Mouse (Mus musculus) intestine, embryonic 15.5 days (tissue): ENCODE data around the gene Fstl3. TPM values are rescaled to one million over a fixed set of nuclear protein-coding genes. Genes with fewer than 3 reads are reported as not detected.

Experiments
- ATAC-seq: fragments of 200-750 bp; cut with Nextera tagmentation; 2 replicates; pipeline ENCODE4 v1.8.0; 2017; ENCODE audit warnings: moderate TSS enrichment, moderate library complexity
- H3K27ac ChIP-seq: fragments of 300-500 bp; sonication (generic); 2 replicates; pipeline ENCODE4 v1.5.1; 2015; ENCODE audit warnings: mild to moderate bottlenecking, inconsistent platforms
- H3K27me3 ChIP-seq: fragments of 300-500 bp; sonication (generic); replicated peaks from 2 replicates; pipeline ENCODE4 v1.6.1; 2015; ENCODE audit warnings: inconsistent platforms
- H3K36me3 ChIP-seq: fragments of 300-500 bp; sonication (generic); 2 replicates; pipeline ENCODE4 v1.6.1; 2015; ENCODE audit warnings: inconsistent platforms
- H3K4me1 ChIP-seq: fragments of 300-500 bp; sonication (generic); replicated peaks from 2 replicates; pipeline ENCODE4 v1.6.1; 2015; ENCODE audit warnings: inconsistent platforms
- H3K4me2 ChIP-seq: fragments of 300-500 bp; sonication (generic); replicated peaks from 2 replicates; pipeline ENCODE4 v1.6.1; 2015; ENCODE audit warnings: mild to moderate bottlenecking, inconsistent platforms
- H3K4me3 ChIP-seq: fragments of 300-500 bp; sonication (generic); replicated peaks from 2 replicates; pipeline ENCODE4 v1.5.1; 2015; ENCODE audit warnings: inconsistent platforms
- H3K9ac ChIP-seq: fragments of 300-500 bp; sonication (generic); 2 replicates; pipeline ENCODE4 v1.6.1; 2015; ENCODE audit warnings: inconsistent platforms
- H3K9me3 ChIP-seq: fragments of 300-500 bp; sonication (generic); 2 replicates; pipeline ENCODE4 v1.6.1; 2016; ENCODE audit warnings: inconsistent platforms
- WGBS: fragments of 180-500 bp; shearing (Covaris S2); methylation state at CpG from one replicate; pipeline ENCODE4 v1.1.7; 2015; 5-methylcytosine and 5-hydroxymethylcytosine counted together
- polyA plus RNA-seq: library from polyadenylated mRNA; unstranded; fragments of >200 nt; fragmentation: Nextera tagmentation; extraction: Ambion mirVana; gene quantifications from 2 replicates; pipeline ENCODE4 v1.2.1, GENCODE M21; 2015

The Fstl3 gene
- polyA plus RNA-seq, 1 experiment from 2014 or later: 14.0 TPM

DNA sequence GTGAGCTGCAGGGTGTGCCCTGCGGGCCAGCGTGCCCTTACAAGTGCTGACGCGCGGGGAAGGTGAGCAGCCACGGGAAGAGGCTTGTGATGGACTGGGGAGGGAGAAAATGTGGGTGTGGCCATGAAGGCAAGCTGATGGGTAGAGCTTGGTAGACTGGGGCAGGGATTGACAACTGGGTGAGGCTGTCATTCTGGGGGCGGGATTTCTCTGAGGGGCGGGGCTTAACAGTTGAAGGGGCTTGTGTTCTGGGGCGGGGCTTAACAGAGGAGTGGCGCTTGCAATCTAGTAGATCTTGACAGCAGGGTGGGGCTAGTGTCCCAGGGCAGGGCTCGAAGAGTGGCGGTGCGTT lies 3.6 kb downstream of the Fstl3 start:
- WGBS: under 1% methylated on average over 13 of the region's 13 CpGs
- Histone ChIP-seq H3K9ac (no peak overlapping the region), H3K4me3 (peak overlapping the region; percentile 46), H3K9me3 (no peaks in the 10 kb centered on the region), H3K4me2 (peak overlapping the region; percentile 82), H3K36me3 (no peaks in the 10 kb centered on the region), H3K4me1 (peaks cover 42% of the 10 kb centered on the region), H3K27ac (peak overlapping the region; percentile 63; the same call in 1 of the 2 replicates), H3K27me3 (no peaks in the 10 kb centered on the region)
- ATAC-seq: no peak

DNA sequence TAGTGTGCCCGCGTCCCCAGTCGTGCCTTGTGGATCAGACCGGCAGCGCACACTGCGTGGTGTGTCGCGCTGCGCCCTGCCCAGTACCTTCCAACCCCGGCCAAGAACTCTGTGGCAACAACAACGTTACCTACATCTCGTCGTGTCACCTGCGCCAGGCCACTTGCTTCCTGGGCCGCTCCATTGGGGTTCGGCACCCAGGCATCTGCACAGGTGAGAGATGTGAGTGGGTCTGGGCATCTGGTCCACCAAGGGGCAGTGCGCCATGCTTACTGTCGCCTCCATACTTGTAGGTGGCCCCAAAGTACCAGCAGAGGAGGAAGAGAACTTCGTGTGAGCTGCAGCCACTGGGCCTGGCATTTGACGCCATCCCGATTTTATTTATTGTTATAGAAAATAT lies 4.1 kb downstream of the Fstl3 start:
- H3K4me3 ChIP-seq: peak overlapping the region; percentile 46
- no peak overlapping the region for H3K9ac ChIP-seq
- no peak for ATAC-seq
- H3K9me3 ChIP-seq: no peaks in the 10 kb centered on the region
- no peaks in the 10 kb centered on the region for H3K27me3 ChIP-seq
- H3K36me3 ChIP-seq: no peaks in the 10 kb centered on the region
- no peak overlapping the region for H3K27ac ChIP-seq
- H3K4me2 ChIP-seq: peak overlapping the region; percentile 82
- peaks cover 42% of the 10 kb centered on the region for H3K4me1 ChIP-seq
- 29% methylated on average over 21 of the region's 21 CpGs for WGBS

DNA sequence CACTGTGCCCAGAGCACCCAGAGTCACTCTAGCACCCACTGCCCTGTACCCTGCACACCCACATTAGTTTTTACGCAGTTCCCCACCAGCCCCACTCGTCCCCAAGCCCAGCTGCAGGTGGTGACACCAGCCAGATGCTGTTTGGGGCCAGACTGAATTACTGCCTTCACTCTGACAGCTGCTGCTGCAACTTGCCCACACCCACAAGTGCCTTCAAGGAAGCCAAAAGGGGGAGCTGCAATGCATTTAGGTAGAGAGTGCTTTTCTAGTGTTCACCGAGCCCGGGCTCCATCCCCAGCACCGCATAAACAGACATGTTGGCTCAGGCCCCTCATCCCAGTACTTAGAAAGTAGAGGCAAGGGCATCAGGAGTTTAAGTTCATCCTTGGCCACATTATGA lies 4.9 kb downstream of the Fstl3 start:
- Histone ChIP-seq H3K4me1 (peaks cover 39% of the 10 kb centered on the region), H3K27me3 (no peaks in the 10 kb centered on the region), H3K9me3 (no peaks in the 10 kb centered on the region), H3K36me3 (no peaks in the 10 kb centered on the region), H3K9ac (no peak overlapping the region), H3K4me2 (no peak overlapping the region), H3K4me3 (no peak overlapping the region), H3K27ac (no peak overlapping the region)
- no peak for ATAC-seq
- WGBS: 60% methylated on average over 5 of the region's 5 CpGs

DNA sequence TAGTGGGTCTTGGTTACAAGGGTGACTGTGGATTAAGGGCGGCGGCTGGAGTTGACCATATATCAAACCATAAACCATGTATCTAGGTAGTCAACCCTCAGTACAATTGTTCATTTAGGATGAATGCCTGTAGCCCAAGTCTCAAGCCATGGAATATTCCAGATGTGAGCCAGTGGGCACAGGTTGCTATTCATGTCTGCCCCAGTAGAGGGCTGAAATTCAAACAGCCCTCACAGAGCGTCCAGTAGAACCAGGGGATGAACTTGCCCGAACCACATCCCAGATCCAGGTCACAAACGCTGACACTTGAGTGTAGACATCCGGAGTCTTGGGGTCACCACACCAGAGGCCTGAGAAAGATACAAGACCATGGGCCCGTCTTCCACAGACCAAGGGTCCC lies 6.0 kb downstream of the Fstl3 start:
- Histone ChIP-seq H3K9ac (no peak overlapping the region), H3K4me1 (peaks cover 29% of the 10 kb centered on the region), H3K9me3 (no peaks in the 10 kb centered on the region), H3K4me3 (no peak overlapping the region), H3K36me3 (no peaks in the 10 kb centered on the region), H3K4me2 (no peak overlapping the region), H3K27ac (no peak overlapping the region), H3K27me3 (no peaks in the 10 kb centered on the region)
- no peak for ATAC-seq
- 56% methylated on average over 7 of the region's 7 CpGs for WGBS

DNA sequence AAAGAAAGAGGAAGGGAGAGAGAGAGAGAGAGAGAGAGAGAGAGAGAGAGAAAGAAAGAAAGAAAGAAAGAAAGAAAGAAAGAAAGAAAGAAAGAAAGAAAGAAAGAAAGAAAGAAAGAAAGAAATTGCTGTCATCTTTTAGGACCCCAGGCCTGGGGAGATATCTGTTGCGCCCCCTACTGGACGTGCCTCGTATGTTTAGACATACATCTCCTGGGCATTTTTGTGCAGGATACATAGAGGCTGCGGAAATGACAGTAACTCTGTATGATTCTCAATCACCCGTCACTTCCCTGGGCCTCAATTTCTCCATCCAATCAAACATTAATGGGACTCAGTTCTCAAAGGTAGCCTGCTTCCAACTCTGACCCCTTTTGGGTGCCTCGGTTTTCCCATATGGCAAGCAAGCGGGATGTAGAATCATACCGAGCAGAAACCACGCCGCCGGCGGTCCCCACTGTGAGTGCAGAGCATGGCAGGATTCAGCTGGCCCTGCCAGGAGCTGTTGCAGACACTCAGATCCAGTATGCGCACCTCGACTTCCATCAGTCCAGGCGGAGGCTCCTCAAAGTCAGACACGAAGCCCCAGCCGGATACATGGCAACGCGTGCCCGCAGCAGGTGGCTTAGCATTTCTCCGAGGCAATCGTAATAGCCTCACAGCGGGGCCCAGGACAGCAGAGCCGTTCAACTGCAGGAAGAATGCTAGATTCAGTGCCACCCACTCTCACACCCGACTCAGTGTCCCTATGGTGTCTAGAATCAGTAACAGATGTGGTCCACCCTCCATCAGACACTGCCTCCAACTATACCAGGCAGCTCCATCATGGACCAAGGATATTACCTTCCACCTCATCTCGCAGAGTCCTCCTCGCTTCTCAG lies 7.1 kb downstream of the Fstl3 start:
- H3K4me2 ChIP-seq: no peak overlapping the region
- no peak overlapping the region for H3K9ac ChIP-seq
- no peaks in the 10 kb centered on the region for H3K36me3 ChIP-seq
- ATAC-seq: no peak
- peaks cover 18% of the 10 kb centered on the region for H3K4me1 ChIP-seq
- H3K27me3 ChIP-seq: no peaks in the 10 kb centered on the region
- 43% methylated on average over 27 of the region's 27 CpGs for WGBS
- no peak overlapping the region for H3K27ac ChIP-seq
- H3K4me3 ChIP-seq: no peak overlapping the region
- no peaks in the 10 kb centered on the region for H3K9me3 ChIP-seq

DNA sequence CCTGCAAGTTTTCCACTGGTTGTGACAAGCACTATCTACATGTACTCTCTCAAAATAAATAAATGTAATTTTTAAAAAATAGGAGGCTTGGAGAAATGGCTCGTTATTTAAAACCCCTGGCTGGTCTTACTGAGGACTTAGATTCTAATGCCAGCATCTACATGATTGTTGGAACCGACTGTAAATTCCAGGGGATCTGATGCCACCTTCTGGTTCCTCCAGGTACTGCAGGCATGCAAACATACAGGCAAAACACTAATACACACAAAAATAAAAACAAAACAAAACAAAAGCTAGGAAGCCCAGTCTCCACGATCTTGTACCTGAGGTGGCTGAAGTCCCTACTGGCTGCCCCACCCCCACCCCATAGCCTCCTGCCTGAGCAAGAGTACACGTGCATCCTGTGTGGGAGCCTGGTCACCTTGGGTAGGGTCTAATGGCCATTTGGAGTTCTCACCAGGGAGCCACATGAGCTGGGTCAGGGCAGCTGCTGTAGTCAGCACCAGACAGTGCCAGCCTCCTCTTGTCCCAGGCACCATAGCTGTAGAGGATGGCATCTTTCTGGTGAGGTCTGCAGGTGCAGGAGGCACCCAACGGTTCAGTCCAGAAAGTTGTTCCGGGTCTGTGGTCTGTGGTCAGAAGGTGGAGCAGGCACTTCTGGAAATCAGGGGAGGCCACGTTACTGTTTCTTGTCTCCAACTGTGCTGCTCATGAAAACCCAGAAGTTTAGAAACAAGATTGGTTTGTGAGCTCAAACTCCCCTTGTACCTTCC lies 11.5 kb downstream of the Fstl3 start:
- H3K4me2 ChIP-seq: no peak overlapping the region
- WGBS: 35% methylated on average over 7 of the region's 7 CpGs
- no peak overlapping the region for H3K9ac ChIP-seq
- no peaks in the 10 kb centered on the region for H3K9me3 ChIP-seq
- 0 out of 2 replicates have a peak, but pooled peaks cover 2% of the 10 kb centered on the region for H3K4me1 ChIP-seq
- ATAC-seq: no peak
- no peaks in the 10 kb centered on the region for H3K36me3 ChIP-seq
- H3K27ac ChIP-seq: no peak overlapping the region
- H3K4me3 ChIP-seq: no peak overlapping the region
- H3K27me3 ChIP-seq: no peaks in the 10 kb centered on the region

DNA sequence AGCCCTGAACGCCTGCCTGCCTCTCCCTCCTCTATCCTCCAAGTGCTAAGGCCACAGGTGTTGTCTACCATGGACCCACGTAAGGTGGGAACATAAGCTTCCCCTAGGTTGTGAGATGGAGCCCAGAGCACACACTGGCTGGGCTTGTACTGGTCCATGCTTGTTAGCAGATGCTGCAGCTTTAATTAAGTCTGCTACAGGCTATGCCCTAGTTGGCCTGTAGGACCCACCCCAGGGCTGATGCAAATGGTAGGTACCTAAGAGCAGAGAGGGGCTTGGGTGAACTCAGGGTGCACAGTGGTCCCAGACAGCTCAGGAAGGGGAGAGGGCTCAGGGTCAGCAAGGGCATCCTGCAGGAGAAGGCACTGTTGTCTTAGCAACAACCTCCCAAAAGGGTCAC lies 12.5 kb downstream of the Fstl3 start:
- no peaks in the 10 kb centered on the region for H3K27me3 ChIP-seq
- no peak overlapping the region for H3K9ac ChIP-seq
- H3K27ac ChIP-seq: no peak overlapping the region
- peaks cover 11% of the 10 kb centered on the region for H3K4me1 ChIP-seq
- H3K4me3 ChIP-seq: no peak overlapping the region
- no peaks in the 10 kb centered on the region for H3K36me3 ChIP-seq
- no peaks in the 10 kb centered on the region for H3K9me3 ChIP-seq
- 73% methylated on average over 2 of the region's 2 CpGs for WGBS
- no peak for ATAC-seq
- H3K4me2 ChIP-seq: no peak overlapping the region

DNA sequence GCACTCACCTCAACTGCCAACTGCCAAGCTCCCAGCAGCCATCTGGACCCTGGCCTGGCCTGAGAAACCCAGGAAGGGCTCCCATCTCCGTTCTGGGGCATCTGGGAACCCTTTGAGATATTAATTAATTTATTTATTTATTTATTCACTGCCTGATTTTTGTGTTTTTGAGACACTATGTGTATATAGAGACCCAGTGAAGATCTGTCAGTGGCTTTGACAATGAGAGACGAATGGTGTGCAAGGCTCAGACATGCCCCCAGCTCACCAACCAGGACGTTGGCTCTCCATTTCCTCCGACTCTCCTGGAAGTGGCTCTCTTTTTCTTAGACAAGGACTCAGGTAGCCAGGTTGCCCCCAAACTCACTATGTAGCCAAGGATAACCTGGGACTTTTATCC lies 13.8 kb downstream of the Fstl3 start, which contains the start of gene Prss57:
Prss57 (minus strand) TSS at position 101 of the 400 bp plus-strand sequence.
- no peak within 1 kb of the TSS for H3K4me2 ChIP-seq
- H3K27me3 ChIP-seq: no peaks in the 10 kb centered on the region
- ATAC-seq: no peak
- no peaks in the 10 kb centered on the region for H3K9me3 ChIP-seq
- H3K27ac ChIP-seq: no peak within 1 kb of the TSS
- H3K9ac ChIP-seq: no peak within 1 kb of the TSS
- 86% methylated on average over 4 of the region's 4 CpGs for WGBS
- H3K4me3 ChIP-seq: no peak within 1 kb of the TSS
- no peaks in the 10 kb centered on the region for H3K36me3 ChIP-seq
- H3K4me1 ChIP-seq: peaks cover 16% of the 10 kb centered on the region

DNA sequence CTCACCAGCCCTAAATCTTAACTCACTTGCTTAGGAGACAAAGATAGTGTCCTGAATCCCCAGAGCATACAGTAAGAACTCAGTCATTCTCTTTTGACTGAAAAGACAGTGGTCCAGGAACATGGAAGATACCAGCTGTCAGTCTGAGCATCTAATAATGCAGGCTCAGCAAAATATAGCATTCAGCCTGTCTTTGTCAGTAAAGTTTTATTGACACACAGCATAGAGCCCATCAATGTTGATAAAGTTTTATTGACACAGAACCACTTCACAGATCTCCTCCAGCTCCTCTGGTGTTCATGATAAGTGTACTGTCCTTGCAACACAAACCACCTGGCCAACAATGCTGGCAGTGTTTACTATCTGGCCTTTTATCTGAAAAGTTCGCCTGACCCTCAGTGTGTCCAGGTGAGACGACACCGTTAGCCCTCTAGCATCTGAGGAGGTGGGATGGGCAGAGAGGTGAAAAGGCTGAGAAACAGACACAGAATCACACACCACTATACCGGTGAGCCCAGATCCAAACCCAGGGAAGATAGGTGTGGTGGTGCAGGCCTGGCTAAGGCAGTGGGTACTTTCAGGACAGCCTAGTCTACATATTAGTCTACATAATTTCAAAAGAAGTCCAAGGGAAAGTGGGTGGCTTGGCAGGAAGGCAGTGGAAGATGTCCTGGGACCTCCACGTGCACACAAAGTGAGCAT lies 15.4 kb downstream of the Fstl3 start:
- no peak overlapping the region for H3K9ac ChIP-seq
- no peak overlapping the region for H3K27ac ChIP-seq
- H3K9me3 ChIP-seq: no peaks in the 10 kb centered on the region
- peaks cover 22% of the 10 kb centered on the region for H3K4me1 ChIP-seq
- H3K4me2 ChIP-seq: no peak overlapping the region
- no peak overlapping the region for H3K4me3 ChIP-seq
- WGBS: 73% methylated on average over 5 of the region's 5 CpGs
- H3K27me3 ChIP-seq: no peaks in the 10 kb centered on the region
- no peak for ATAC-seq
- no peaks in the 10 kb centered on the region for H3K36me3 ChIP-seq

DNA sequence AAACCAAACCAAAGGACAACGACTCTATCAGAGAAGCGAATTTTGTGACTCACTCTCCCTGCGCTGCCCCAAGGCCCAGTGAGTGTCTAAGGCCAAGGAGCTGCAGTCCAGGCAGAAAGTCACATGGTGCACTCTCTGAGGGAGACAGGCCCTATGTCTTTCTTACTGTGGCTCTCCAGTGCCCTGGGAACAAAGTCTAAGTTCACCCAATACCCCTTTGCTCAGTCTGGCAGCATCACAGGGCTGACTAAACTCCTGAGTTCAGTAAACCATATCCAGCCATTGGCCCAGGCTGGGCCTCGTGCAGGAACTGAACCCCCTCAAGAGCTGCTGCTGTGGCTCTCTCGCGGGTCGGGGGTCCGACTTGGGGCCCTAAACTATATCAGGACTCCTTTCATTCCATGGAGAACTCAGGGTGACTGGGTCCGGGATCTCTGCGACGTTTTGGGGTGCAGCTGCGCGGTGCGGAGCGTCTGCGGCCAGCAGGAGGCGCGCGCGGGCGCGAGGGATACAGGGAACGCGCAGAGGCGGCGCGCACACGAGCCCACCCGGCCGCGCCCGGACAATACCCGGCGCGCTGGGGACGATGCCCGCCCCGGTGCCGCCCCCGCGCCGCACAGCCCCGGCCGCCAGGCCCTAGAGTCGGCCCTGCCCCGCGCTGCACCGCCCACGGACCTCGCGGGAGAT lies 16.1 kb downstream of the Fstl3 start, which contains the start of gene Palm:
Palm (plus strand) TSS at position 522 of the 687 bp plus-strand sequence.
- Histone ChIP-seq H3K9me3 (no peaks in the 10 kb centered on the region), H3K27me3 (no peaks in the 10 kb centered on the region), H3K9ac (peak within 1 kb of the TSS; percentile 68), H3K36me3 (no peaks in the 10 kb centered on the region), H3K4me2 (peak within 1 kb of the TSS; percentile 86), H3K4me3 (peak within 1 kb of the TSS; percentile 66), H3K27ac (peak within 1 kb of the TSS; percentile 63), H3K4me1 (peaks cover 24% of the 10 kb centered on the region)
- WGBS: 5% methylated on average over 51 of the region's 51 CpGs
- ATAC-seq: peak; percentile 72

DNA sequence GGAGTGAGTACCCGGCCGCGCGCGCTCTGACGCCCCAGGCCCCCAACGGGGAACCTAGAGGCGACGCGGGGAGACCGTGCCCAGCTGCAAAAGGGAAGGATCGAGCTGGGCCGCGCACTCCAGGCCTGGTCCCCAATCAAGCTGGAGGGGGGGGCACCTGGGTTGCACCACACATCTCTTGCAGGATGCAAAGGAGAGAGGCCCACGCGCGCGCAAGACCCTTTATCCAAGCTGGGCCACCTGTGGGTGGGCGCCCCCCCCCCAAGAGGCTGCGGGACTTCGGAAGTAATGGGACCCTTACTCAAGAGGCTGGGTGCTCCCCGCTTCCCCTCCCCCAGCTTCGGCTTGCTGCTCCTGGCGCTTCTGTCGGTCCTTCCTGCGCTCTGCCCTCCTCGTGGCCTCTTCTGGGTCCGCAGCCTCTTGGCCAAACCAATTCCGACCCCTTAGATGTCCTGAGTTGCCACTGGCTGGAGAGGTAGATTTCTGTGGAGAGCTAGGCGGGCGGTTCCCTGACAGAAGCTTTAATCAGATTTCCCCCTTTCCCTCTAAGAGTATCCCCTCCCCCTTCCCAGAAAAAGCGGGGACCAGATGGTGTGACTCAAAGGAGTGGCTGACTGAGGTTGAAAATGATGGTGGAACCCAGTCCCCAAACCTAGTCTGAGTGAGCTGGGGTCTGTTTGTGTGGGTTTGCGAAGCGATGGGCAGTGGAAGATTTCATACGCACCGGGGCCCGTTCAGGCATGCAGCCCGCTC lies 16.8 kb downstream of the Fstl3 start:
- WGBS: 3% methylated on average over 38 of the region's 38 CpGs
- H3K27me3 ChIP-seq: no peaks in the 10 kb centered on the region
- peak overlapping the region; percentile 63 for H3K27ac ChIP-seq
- H3K36me3 ChIP-seq: no peaks in the 10 kb centered on the region
- no peaks in the 10 kb centered on the region for H3K9me3 ChIP-seq
- peak overlapping the region; percentile 66 for H3K4me3 ChIP-seq
- H3K4me1 ChIP-seq: peaks cover 24% of the 10 kb centered on the region
- H3K9ac ChIP-seq: peak overlapping the region; percentile 68
- peak; percentile 15; the same call in 1 of the 2 replicates for ATAC-seq
- peak overlapping the region; percentile 86 for H3K4me2 ChIP-seq
